Mouse (Mus musculus) MEL (cell line): ENCODE measurements around the gene Stk11ip. TPM values are rescaled to one million over a fixed set of nuclear protein-coding genes. Genes with fewer than 3 reads are reported as not detected.

Experiments used
- DNase-seq: peaks from one replicate; pipeline ENCODE4 v3.0.0; 2011; ENCODE audit warnings: low read depth, low spot score
- H3K27ac ChIP-seq: 2 replicates; pipeline ENCODE4 v1.5.1; 2012; ENCODE audit warnings: low read depth, mild to moderate bottlenecking, control low read depth, low read length, moderate library complexity; ENCODE audit not compliant: control insufficient read depth
- H3K27me3 ChIP-seq, 2 experiments: fragments of 150-350 bp in 1 of 2; sonication (generic) in 1 of 2; 2 replicates each; pipeline ENCODE4 v1.6.1; 2012; ENCODE audit warnings: low read length in 2 of 2, mild to moderate bottlenecking in 2 of 2, improper control_type of control experiment in 1 of 2, moderate library complexity in 1 of 2; ENCODE audit not compliant: insufficient read depth in 2 of 2, control insufficient read depth in 1 of 2
- H3K36me3 ChIP-seq, 2 experiments: 2 replicates each; pipeline ENCODE4 v1.6.1; 2012 to 2014; ENCODE audit warnings: low read length in 2 of 2, improper control_type of control experiment in 1 of 2, inconsistent platforms in 1 of 2, mild to moderate bottlenecking in 1 of 2; ENCODE audit not compliant: insufficient read depth in 2 of 2, control insufficient read depth in 1 of 2
- H3K4me1 ChIP-seq, 2 experiments: fragments of 150-350 bp in 1 of 2; sonication (generic) in 1 of 2; 2 replicates each; pipeline ENCODE4 v1.6.1; 2012; ENCODE audit warnings: low read length in 2 of 2, improper control_type of control experiment in 1 of 2, mild to moderate bottlenecking in 1 of 2; ENCODE audit not compliant: insufficient read depth in 2 of 2, control insufficient read depth in 1 of 2
- H3K4me3 ChIP-seq, 2 experiments: fragments of 150-350 bp in 1 of 2; sonication (generic) in 1 of 2; 2 replicates each; pipeline ENCODE4 v1.5.1; 2012; ENCODE audit warnings: low read depth in 2 of 2, low read length in 2 of 2, mild to moderate bottlenecking in 2 of 2, moderate library complexity in 2 of 2, control low read depth in 1 of 2, improper control_type of control experiment in 1 of 2; ENCODE audit not compliant: control insufficient read depth in 1 of 2, insufficient read depth in 1 of 2
- H3K79me2 ChIP-seq: 2 replicates; pipeline ENCODE4 v1.6.1; 2012; ENCODE audit warnings: mild to moderate bottlenecking, low read length, moderate library complexity; ENCODE audit not compliant: control insufficient read depth, poor library complexity, insufficient read depth
- H3K9ac ChIP-seq: 2 replicates; pipeline ENCODE4 v1.6.1; 2012; ENCODE audit warnings: low read depth, mild to moderate bottlenecking, control low read depth, low read length, moderate library complexity; ENCODE audit not compliant: control insufficient read depth, poor library complexity, severe bottlenecking
- H3K9me3 ChIP-seq: fragments of 150-350 bp; sonication (generic); replicated peaks from 2 replicates; pipeline ENCODE4 v1.6.1; 2012; ENCODE audit warnings: mild to moderate bottlenecking, low read length, improper control_type of control experiment, moderate library complexity; ENCODE audit not compliant: insufficient read depth
- BHLHE40 ChIP-seq: IDR thresholded peaks from 2 replicates; pipeline ENCODE4 v1.6.1; 2012; ENCODE audit warnings: low read depth, mild to moderate bottlenecking, inconsistent platforms, low read length, improper control_type of control experiment, borderline replicate concordance
- CHD1 ChIP-seq: IDR thresholded peaks from 2 replicates; pipeline ENCODE4 v1.6.1; 2012; ENCODE audit warnings: low read depth, mild to moderate bottlenecking, inconsistent platforms, low read length, improper control_type of control experiment
- CHD2 ChIP-seq: IDR thresholded peaks from 2 replicates; pipeline ENCODE4 v1.6.1; 2011; ENCODE audit warnings: low read length, improper control_type of control experiment
- CTCF ChIP-seq, 3 experiments: IDR thresholded peaks in 2 of 3; conservative IDR thresholded peaks in 1 of 3; 2 replicates each; pipeline ENCODE4 v1.5.1; 2011 to 2012; ENCODE audit warnings: low read length in 3 of 3, low read depth in 2 of 3, mild to moderate bottlenecking in 2 of 3, improper control_type of control experiment in 1 of 3, inconsistent platforms in 1 of 3, mixed read lengths in 1 of 3, moderate library complexity in 1 of 3; ENCODE audit not compliant: control insufficient read depth in 1 of 3, insufficient read depth in 1 of 3, poor library complexity in 1 of 3, severe bottlenecking in 1 of 3
- EP300 ChIP-seq, 2 experiments: IDR thresholded peaks; 2 replicates each; pipeline ENCODE4 v1.6.1; 2011; ENCODE audit warnings: improper control_type of control experiment in 2 of 2, low read length in 2 of 2, low read depth in 1 of 2, mild to moderate bottlenecking in 1 of 2
- GABPA ChIP-seq: IDR thresholded peaks from 2 replicates; pipeline ENCODE4 v1.6.1; 2012; ENCODE audit warnings: low read depth, mild to moderate bottlenecking, inconsistent platforms, low read length, improper control_type of control experiment, moderate library complexity
- JUND ChIP-seq: IDR thresholded peaks from 2 replicates; pipeline ENCODE4 v1.6.1; 2011; ENCODE audit warnings: low read depth, mild to moderate bottlenecking, improper control_type of control experiment, low read length
- KAT2A ChIP-seq: conservative IDR thresholded peaks from 2 replicates; pipeline ENCODE4 v1.6.1; 2012; ENCODE audit warnings: low read depth, low read length, improper control_type of control experiment, inconsistent platforms
- MAFK ChIP-seq: IDR thresholded peaks from 2 replicates; pipeline ENCODE4 v1.6.1; 2011; ENCODE audit warnings: low read depth, mild to moderate bottlenecking, low read length, improper control_type of control experiment, borderline replicate concordance
- MAZ ChIP-seq: IDR thresholded peaks from 2 replicates; pipeline ENCODE4 v1.6.1; 2012; ENCODE audit warnings: low read depth, mild to moderate bottlenecking, inconsistent platforms, low read length, improper control_type of control experiment
- MEF2A ChIP-seq: IDR thresholded peaks from 2 replicates; pipeline ENCODE4 v1.6.1; 2014; ENCODE audit warnings: low read depth, mild to moderate bottlenecking, inconsistent platforms, low read length, improper control_type of control experiment; ENCODE audit not compliant: poor library complexity, insufficient replicate concordance, severe bottlenecking; ENCODE audit errors: extremely low read depth
- MXI1 ChIP-seq: IDR thresholded peaks from 2 replicates; pipeline ENCODE4 v1.6.1; 2011; ENCODE audit warnings: mild to moderate bottlenecking, low read depth, low read length, improper control_type of control experiment
- MYB ChIP-seq: IDR thresholded peaks from 2 replicates; pipeline ENCODE4 v1.6.1; 2011; ENCODE audit warnings: mild to moderate bottlenecking, low read depth, low read length, improper control_type of control experiment
- NRF1 ChIP-seq: IDR thresholded peaks from 2 replicates; pipeline ENCODE4 v1.6.1; 2014; ENCODE audit warnings: low read depth, mild to moderate bottlenecking, inconsistent platforms, low read length, improper control_type of control experiment, moderate library complexity; ENCODE audit not compliant: poor library complexity, insufficient read depth, severe bottlenecking
- POLR2AphosphoS5 ChIP-seq: IDR thresholded peaks from 2 replicates; pipeline ENCODE4 v1.6.1; 2012; ENCODE audit warnings: low read depth, borderline replicate concordance, mild to moderate bottlenecking, inconsistent platforms, low read length, moderate library complexity, mixed read lengths
- RAD21 ChIP-seq: IDR thresholded peaks from 2 replicates; pipeline ENCODE4 v1.6.1; 2011; ENCODE audit warnings: mild to moderate bottlenecking, low read depth, low read length, improper control_type of control experiment
- RCOR1 ChIP-seq: IDR thresholded peaks from 2 replicates; pipeline ENCODE4 v1.6.1; 2012; ENCODE audit warnings: low read depth, mild to moderate bottlenecking, inconsistent platforms, low read length, improper control_type of control experiment
- SIN3A ChIP-seq: IDR thresholded peaks from 2 replicates; pipeline ENCODE4 v1.6.1; 2012; ENCODE audit warnings: low read length, improper control_type of control experiment, inconsistent platforms
- SMC3 ChIP-seq: IDR thresholded peaks from 2 replicates; pipeline ENCODE4 v1.6.1; 2011; ENCODE audit warnings: low read depth, low read length, improper control_type of control experiment
- TBP ChIP-seq: IDR thresholded peaks from 2 replicates; pipeline ENCODE4 v1.8.0; 2011; ENCODE audit warnings: low read depth, low read length, improper control_type of control experiment
- UBTF ChIP-seq: IDR thresholded peaks from 2 replicates; pipeline ENCODE4 v1.6.1; 2012; ENCODE audit warnings: low read depth, mild to moderate bottlenecking, inconsistent platforms, low read length, improper control_type of control experiment, moderate library complexity, borderline replicate concordance; ENCODE audit not compliant: insufficient read depth
- USF2 ChIP-seq, 2 experiments: IDR thresholded peaks; 2 replicates each; pipeline ENCODE4 v1.6.1; 2011 to 2012; ENCODE audit warnings: improper control_type of control experiment in 2 of 2, low read length in 2 of 2, borderline replicate concordance in 1 of 2, inconsistent platforms in 1 of 2, low read depth in 1 of 2, mild to moderate bottlenecking in 1 of 2; ENCODE audit not compliant: insufficient read depth in 1 of 2
- ZC3H11A ChIP-seq: IDR thresholded peaks from 2 replicates; pipeline ENCODE4 v1.6.1; 2012; ENCODE audit warnings: low read depth, mild to moderate bottlenecking, inconsistent platforms, low read length, improper control_type of control experiment
- ZKSCAN1 ChIP-seq: IDR thresholded peaks from 2 replicates; pipeline ENCODE4 v1.6.1; 2012; ENCODE audit warnings: low read depth, mild to moderate bottlenecking, inconsistent platforms, low read length, improper control_type of control experiment, moderate library complexity
- ZMIZ1 ChIP-seq: IDR thresholded peaks from 2 replicates; pipeline ENCODE4 v1.6.1; 2012; ENCODE audit warnings: low read depth, mild to moderate bottlenecking, inconsistent platforms, low read length, improper control_type of control experiment, moderate library complexity
- ZNF384 ChIP-seq: IDR thresholded peaks from 2 replicates; pipeline ENCODE4 v1.6.1; 2012; ENCODE audit warnings: low read depth, mild to moderate bottlenecking, inconsistent platforms, low read length, improper control_type of control experiment
- polyA plus RNA-seq, 2 experiments: library from polyadenylated mRNA; stranded (reverse) in 1 of 2; unstranded in 1 of 2; fragments of >175 nt in 1 of 2; fragments of >200 nt in 1 of 2; gene quantifications; 2 replicates each; pipeline versions ENCODE4 v1.2.1 to v1.2.4; 2012; ENCODE audit warnings: low replicate concordance in 2 of 2, low read depth in 1 of 2; ENCODE audit not compliant: insufficient read length in 2 of 2, insufficient read depth in 1 of 2, missing spikeins in 1 of 2
- total RNA-seq: library from RNA; depleted of rRNA; stranded (reverse); fragments of 300-350 nt; gene quantifications from 2 replicates; pipeline ENCODE4 v1.2.3, GENCODE M21; 2012

Gene Stk11ip
- total and polyA plus RNA-seq, 3 experiments: 10.2 to 29.4 TPM; not detected in 1

- Histone ChIP-seq H3K27me3 (peaks cover 1 to 6% of the 10 kb centered on the region in 2 experiments; a peak in 3 of 4 replicates), H3K4me1 (no peaks in the 10 kb centered on the region), H3K4me3 (no peak overlapping the region), H3K36me3 (no peaks in the 10 kb centered on the region), H3K9ac (no peak overlapping the region), H3K9me3 (no peaks in the 10 kb centered on the region), H3K79me2 (no peaks in the 10 kb centered on the region), H3K27ac (no peak overlapping the region)
- TF ChIP-seq ZNF384 (no peak), MAZ (no peak), CHD1 (no peak), BHLHE40 (no peak), RCOR1 (no peak), KAT2A (no peak), USF2 (IDR thresholded peaks at IDR 0.05; ENCODE audit: borderline replicate concordance in 1 of 2, insufficient read depth in 1 of 2, low read depth in 1 of 2, low read length in 2 of 2) (no peak), JUND (no peak), EP300 (IDR thresholded peaks at IDR 0.05; ENCODE audit: low read depth in 1 of 2, low read length in 2 of 2) (no peak), SMC3 (no peak), GABPA (no peak), POLR2AphosphoS5 (no peak), SIN3A (no peak), UBTF (no peak), MAFK (no peak), ZKSCAN1 (no peak)
- no peak for DNase-seq
Measured at GRCm38 (mm10) chr1:75573715-75574114, 52.4 kb downstream of the Stk11ip start.

GRCm38 (mm10) chr1:75574476-75575310 is 53.4 kb downstream of the Stk11ip start:
- H3K27ac ChIP-seq: no peak overlapping the region
- H3K4me1 ChIP-seq: no peaks in the 10 kb centered on the region
- H3K36me3 ChIP-seq: no peaks in the 10 kb centered on the region
- no peak overlapping the region for H3K9ac ChIP-seq
- no peak for TF ChIP-seq RAD21
- no peak for TF ChIP-seq SMC3
- no peak for TF ChIP-seq MEF2A
- TF ChIP-seq CHD2: no peak
- no peak for TF ChIP-seq ZMIZ1
- TF ChIP-seq MXI1: no peak
- TF ChIP-seq POLR2AphosphoS5: no peak
- no peak for TF ChIP-seq ZC3H11A
- TF ChIP-seq NRF1: no peak
- no peak for TF ChIP-seq KAT2A
- TF ChIP-seq EP300 (IDR thresholded peaks at IDR 0.05; ENCODE audit: low read depth in 1 of 2, low read length in 2 of 2): no peak
- TF ChIP-seq TBP: no peak
- no peak for TF ChIP-seq GABPA
- TF ChIP-seq CTCF (IDR thresholded peaks at IDR 0.05 in 2 of 3, conservative IDR thresholded peaks at IDR 0.05 in 1 of 3; ENCODE audit: control insufficient read depth in 1 of 3, insufficient read depth in 1 of 3, low read depth in 2 of 3, low read length in 3 of 3, poor library complexity in 1 of 3, severe bottlenecking in 1 of 3): no peak
- TF ChIP-seq BHLHE40: no peak
- TF ChIP-seq MYB: no peak
- no peak for TF ChIP-seq CHD1
- no peaks in the 10 kb centered on the region for H3K9me3 ChIP-seq
- peaks cover 1 to 6% of the 10 kb centered on the region in 2 experiments; a peak in 3 of 4 replicates for H3K27me3 ChIP-seq
- no peak overlapping the region for H3K4me3 ChIP-seq
- no peaks in the 10 kb centered on the region for H3K79me2 ChIP-seq
- no peak for DNase-seq
